Mouse (Mus musculus): ENCODE results near the gene Gm29427.
"Not testable (repeated sequence)": the region's sequence is repeated elsewhere in the genome, so short reads cannot be mapped to it uniquely, and the experiment has no call there.

The Gm29427 gene

GRCm38 (mm10) chr1:130663576-130663975, 52.0 kb downstream of the Gm29427 start:
- not testable (repeated sequence) for DNase-seq (ENCODE audit: low read depth, low spot score)

GRCm38 (mm10) chr1:130661454-130661853, 54.1 kb downstream of the Gm29427 start, which contains the start of gene C4bp:
Gene C4bp, minus strand, starts transcription at chr1:130661632.
- no peak for DNase-seq (ENCODE audit: low read depth, low spot score)

- DNase-seq (ENCODE audit: low read depth, low spot score), result not testable (repeated sequence)
Observed at GRCm38 (mm10) chr1:130659641-130660040, 56.0 kb downstream of the Gm29427 start.

GRCm38 (mm10) chr1:130644103-130644502, 71.5 kb downstream of the Gm29427 start:
- no peak for DNase-seq (ENCODE audit: low read depth, low spot score)

GRCm38 (mm10) chr1:130640967-130641366, 74.6 kb downstream of the Gm29427 start:
- no peak for DNase-seq (ENCODE audit: low read depth, low spot score)

- DNase-seq (ENCODE audit: low read depth, low spot score), result peak; percentile 87
Observed at GRCm38 (mm10) chr1:130633761-130634410, 81.7 kb downstream of the Gm29427 start.

- no peak for DNase-seq (ENCODE audit: low read depth, low spot score)
Observed at GRCm38 (mm10) chr1:130633316-130633715, 82.3 kb downstream of the Gm29427 start.

- DNase-seq (ENCODE audit: low read depth, low spot score), result no peak
Observed at GRCm38 (mm10) chr1:130629521-130629920, 86.1 kb downstream of the Gm29427 start, which contains the start of gene Zp3r. Gene Zp3r, minus strand, starts transcription at chr1:130629621.

All from A20 (cell line).